Mouse (Mus musculus) ES-Bruce4 (cell line): ENCODE measurements around the gene Pla2g2c.
A peak's percentile ranks its signal among the peaks of the same experiment; 100 is the strongest.

Experiments
- CTCF ChIP-seq: IDR thresholded peaks from one replicate; pipeline ENCODE4 v1.8.1; 2011; ENCODE audit warnings: low read depth, low read length
- EP300 ChIP-seq: IDR thresholded peaks from 2 replicates; pipeline ENCODE4 v1.6.1; 2011; ENCODE audit warnings: low read depth, low read length; ENCODE audit not compliant: insufficient read depth

DNA sequence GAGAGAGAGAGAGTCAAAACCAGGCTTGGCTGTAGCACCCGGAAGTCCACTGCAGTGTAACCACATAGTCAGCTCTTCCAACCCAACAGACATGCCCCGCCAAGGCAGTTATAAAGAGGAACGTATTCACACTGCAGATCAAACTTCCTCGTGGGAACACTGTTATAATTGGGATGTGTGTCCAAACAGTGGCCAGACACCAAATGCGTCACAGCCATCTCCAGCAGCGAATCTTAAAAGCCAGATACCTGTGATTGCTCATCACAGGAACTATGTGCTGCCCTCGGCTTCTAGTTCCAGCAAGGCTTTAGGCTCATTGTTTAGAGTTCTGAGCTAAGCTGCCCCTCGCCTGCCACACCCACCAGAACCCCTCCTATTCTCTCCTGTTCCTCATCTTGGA, 22.1 kb upstream of the Pla2g2c start:
- TF ChIP-seq EP300 (peak; percentile 48; the same call in 1 of the 2 replicates), CTCF (no peak)
